Mouse (Mus musculus) MEL (cell line): Measurements from ENCODE around the gene Katnbl1. TPM values are rescaled to one million over a fixed set of nuclear protein-coding genes. Genes with fewer than 3 reads are reported as not detected.

Source experiments
- DNase-seq: peaks from one replicate; pipeline ENCODE4 v3.0.0; 2011; ENCODE audit warnings: low read depth, low spot score
- H3K27ac ChIP-seq: 2 replicates; pipeline ENCODE4 v1.5.1; 2012; ENCODE audit warnings: low read depth, mild to moderate bottlenecking, control low read depth, low read length, moderate library complexity; ENCODE audit not compliant: control insufficient read depth
- H3K27me3 ChIP-seq, 2 experiments: fragments of 150-350 bp in 1 of 2; sonication (generic) in 1 of 2; 2 replicates each; pipeline ENCODE4 v1.6.1; 2012; ENCODE audit warnings: low read length in 2 of 2, mild to moderate bottlenecking in 2 of 2, improper control_type of control experiment in 1 of 2, moderate library complexity in 1 of 2; ENCODE audit not compliant: insufficient read depth in 2 of 2, control insufficient read depth in 1 of 2
- H3K36me3 ChIP-seq, 2 experiments: 2 replicates each; pipeline ENCODE4 v1.6.1; 2012 to 2014; ENCODE audit warnings: low read length in 2 of 2, improper control_type of control experiment in 1 of 2, inconsistent platforms in 1 of 2, mild to moderate bottlenecking in 1 of 2; ENCODE audit not compliant: insufficient read depth in 2 of 2, control insufficient read depth in 1 of 2
- H3K4me1 ChIP-seq, 2 experiments: fragments of 150-350 bp in 1 of 2; sonication (generic) in 1 of 2; 2 replicates each; pipeline ENCODE4 v1.6.1; 2012; ENCODE audit warnings: low read length in 2 of 2, improper control_type of control experiment in 1 of 2, mild to moderate bottlenecking in 1 of 2; ENCODE audit not compliant: insufficient read depth in 2 of 2, control insufficient read depth in 1 of 2
- H3K4me3 ChIP-seq, 2 experiments: fragments of 150-350 bp in 1 of 2; sonication (generic) in 1 of 2; 2 replicates each; pipeline ENCODE4 v1.5.1; 2012; ENCODE audit warnings: low read depth in 2 of 2, low read length in 2 of 2, mild to moderate bottlenecking in 2 of 2, moderate library complexity in 2 of 2, control low read depth in 1 of 2, improper control_type of control experiment in 1 of 2; ENCODE audit not compliant: control insufficient read depth in 1 of 2, insufficient read depth in 1 of 2
- H3K79me2 ChIP-seq: 2 replicates; pipeline ENCODE4 v1.6.1; 2012; ENCODE audit warnings: mild to moderate bottlenecking, low read length, moderate library complexity; ENCODE audit not compliant: control insufficient read depth, poor library complexity, insufficient read depth
- H3K9ac ChIP-seq: 2 replicates; pipeline ENCODE4 v1.6.1; 2012; ENCODE audit warnings: low read depth, mild to moderate bottlenecking, control low read depth, low read length, moderate library complexity; ENCODE audit not compliant: control insufficient read depth, poor library complexity, severe bottlenecking
- H3K9me3 ChIP-seq: fragments of 150-350 bp; sonication (generic); replicated peaks from 2 replicates; pipeline ENCODE4 v1.6.1; 2012; ENCODE audit warnings: mild to moderate bottlenecking, low read length, improper control_type of control experiment, moderate library complexity; ENCODE audit not compliant: insufficient read depth
- CHD2 ChIP-seq: IDR thresholded peaks from 2 replicates; pipeline ENCODE4 v1.6.1; 2011; ENCODE audit warnings: low read length, improper control_type of control experiment
- E2F4 ChIP-seq: IDR thresholded peaks from 2 replicates; pipeline ENCODE4 v1.6.1; 2011; ENCODE audit warnings: low read depth, low read length, improper control_type of control experiment, borderline replicate concordance
- ELF1 ChIP-seq: IDR thresholded peaks from 2 replicates; pipeline ENCODE4 v1.6.1; 2014; ENCODE audit warnings: low read depth, mild to moderate bottlenecking, inconsistent platforms, low read length, improper control_type of control experiment, moderate library complexity
- EP300 ChIP-seq, 2 experiments: IDR thresholded peaks; 2 replicates each; pipeline ENCODE4 v1.6.1; 2011; ENCODE audit warnings: improper control_type of control experiment in 2 of 2, low read length in 2 of 2, low read depth in 1 of 2, mild to moderate bottlenecking in 1 of 2
- GATA1 ChIP-seq: IDR thresholded peaks from 2 replicates; pipeline ENCODE4 v1.6.1; 2011; ENCODE audit warnings: low read depth, low read length, improper control_type of control experiment
- HCFC1 ChIP-seq: IDR thresholded peaks from 2 replicates; pipeline ENCODE4 v1.6.1; 2012; ENCODE audit warnings: low read depth, mild to moderate bottlenecking, inconsistent platforms, low read length, improper control_type of control experiment, moderate library complexity
- MAX ChIP-seq: IDR thresholded peaks from 2 replicates; pipeline ENCODE4 v1.6.1; 2011; ENCODE audit warnings: low read length, improper control_type of control experiment
- MAZ ChIP-seq: IDR thresholded peaks from 2 replicates; pipeline ENCODE4 v1.6.1; 2012; ENCODE audit warnings: low read depth, mild to moderate bottlenecking, inconsistent platforms, low read length, improper control_type of control experiment
- NELFE ChIP-seq: IDR thresholded peaks from 2 replicates; pipeline ENCODE4 v1.6.1; 2011; ENCODE audit warnings: low read depth, low read length, improper control_type of control experiment
- POLR2AphosphoS2 ChIP-seq: IDR thresholded peaks from 2 replicates; pipeline ENCODE4 v1.6.1; 2011; ENCODE audit warnings: low read length, improper control_type of control experiment
- POLR2AphosphoS5 ChIP-seq: IDR thresholded peaks from 2 replicates; pipeline ENCODE4 v1.6.1; 2012; ENCODE audit warnings: low read depth, borderline replicate concordance, mild to moderate bottlenecking, inconsistent platforms, low read length, moderate library complexity, mixed read lengths
- SIN3A ChIP-seq: IDR thresholded peaks from 2 replicates; pipeline ENCODE4 v1.6.1; 2012; ENCODE audit warnings: low read length, improper control_type of control experiment, inconsistent platforms
- TAL1 ChIP-seq: IDR thresholded peaks from 2 replicates; pipeline ENCODE4 v1.6.1; 2012; ENCODE audit warnings: mild to moderate bottlenecking, inconsistent platforms, low read length, moderate library complexity, mixed read lengths
- USF1 ChIP-seq: IDR thresholded peaks from 2 replicates; pipeline ENCODE4 v1.6.1; 2014; ENCODE audit warnings: low read depth, mild to moderate bottlenecking, inconsistent platforms, low read length, improper control_type of control experiment, moderate library complexity
- ZC3H11A ChIP-seq: IDR thresholded peaks from 2 replicates; pipeline ENCODE4 v1.6.1; 2012; ENCODE audit warnings: low read depth, mild to moderate bottlenecking, inconsistent platforms, low read length, improper control_type of control experiment
- ZMIZ1 ChIP-seq: IDR thresholded peaks from 2 replicates; pipeline ENCODE4 v1.6.1; 2012; ENCODE audit warnings: low read depth, mild to moderate bottlenecking, inconsistent platforms, low read length, improper control_type of control experiment, moderate library complexity
- polyA plus RNA-seq, 2 experiments: library from polyadenylated mRNA; stranded (reverse) in 1 of 2; unstranded in 1 of 2; fragments of >175 nt in 1 of 2; fragments of >200 nt in 1 of 2; gene quantifications; 2 replicates each; pipeline versions ENCODE4 v1.2.1 to v1.2.4; 2012; ENCODE audit warnings: low replicate concordance in 2 of 2, low read depth in 1 of 2; ENCODE audit not compliant: insufficient read length in 2 of 2, insufficient read depth in 1 of 2, missing spikeins in 1 of 2
- total RNA-seq: library from RNA; depleted of rRNA; stranded (reverse); fragments of 300-350 nt; gene quantifications from 2 replicates; pipeline ENCODE4 v1.2.3, GENCODE M21; 2012

Katnbl1 gene
- total and polyA plus RNA-seq, 3 experiments = 12.6 to 16.6 TPM; not detected in 1

DNA sequence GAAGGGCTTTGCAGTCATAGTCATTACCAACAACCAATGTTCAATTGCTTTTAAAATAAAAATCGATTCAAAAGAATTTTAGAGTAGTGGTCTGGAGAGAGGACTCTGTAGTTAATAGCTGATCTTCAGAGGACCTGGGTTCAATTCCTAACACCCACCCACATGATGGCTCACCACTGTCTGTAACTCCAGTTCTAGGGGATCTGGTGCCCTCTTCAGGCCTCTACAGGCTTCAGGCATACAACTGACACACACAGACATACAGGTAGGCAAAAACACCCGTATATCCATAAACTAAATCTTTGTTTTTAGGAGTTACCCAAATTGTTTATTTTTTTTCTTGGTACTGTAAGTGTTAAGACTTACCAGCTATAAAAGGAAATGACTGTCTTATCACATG, 39.3 kb upstream of the Katnbl1 start (continued):
- no peak for TF ChIP-seq GATA1
- TF ChIP-seq E2F4 = no peak
- no peak for TF ChIP-seq CHD2
- no peak for TF ChIP-seq TAL1
- TF ChIP-seq MAZ = no peak

- Histone ChIP-seq H3K36me3 (peaks cover 0 to 8% of the 10 kb centered on the region in 2 experiments; a peak in 2 of 4 replicates), H3K79me2 (no peaks in the 10 kb centered on the region), H3K4me3 (no peak overlapping the region), H3K4me1 (no peaks in the 10 kb centered on the region), H3K27me3 (no peaks in the 10 kb centered on the region), H3K9me3 (no peaks in the 10 kb centered on the region), H3K27ac (no peak overlapping the region), H3K9ac (no peak overlapping the region)
- DNase-seq = no peak
- TF ChIP-seq HCFC1 (no peak), SIN3A (no peak), ZMIZ1 (no peak), EP300 (IDR thresholded peaks at IDR 0.05; ENCODE audit: low read depth in 1 of 2, low read length in 2 of 2) (no peak), NELFE (no peak), USF1 (no peak), POLR2AphosphoS2 (no peak), GATA1 (no peak), MAZ (no peak), ELF1 (no peak), POLR2AphosphoS5 (no peak), MAX (no peak), ZC3H11A (no peak)
These were observed 37.9 kb upstream of the Katnbl1 start for GRCm38 (mm10) chr2:112341117-112341516.

GRCm38 (mm10) chr2:112348246-112348645, 30.8 kb upstream of the Katnbl1 start:
- Histone ChIP-seq H3K27me3 (no peaks in the 10 kb centered on the region), H3K9me3 (no peaks in the 10 kb centered on the region)
- TF ChIP-seq EP300 (IDR thresholded peaks at IDR 0.05; ENCODE audit: low read depth in 1 of 2, low read length in 2 of 2) = no peak
- TF ChIP-seq, all 39 proteins: peak for 0
- H3K9ac ChIP-seq = no peak overlapping the region
- no peak overlapping the region for H3K4me3 ChIP-seq
- H3K27ac ChIP-seq = no peak overlapping the region
- DNase-seq = no peak
- peaks cover 0 to 20% of the 10 kb centered on the region in 2 experiments; a peak in 2 of 4 replicates for H3K36me3 ChIP-seq
- H3K79me2 ChIP-seq = no peaks in the 10 kb centered on the region
- no peaks in the 10 kb centered on the region for H3K4me1 ChIP-seq
